25 mouse cellular contexts compared by ENCODE assay signal in genomic region chr5:73381510-73381909, GRCm38 (mm10). TPM values are rescaled to one million over a fixed set of nuclear protein-coding genes. Genes with fewer than 3 reads are reported as not detected.
A peak's percentile ranks its signal among the peaks of the same experiment; 100 is the strongest.
DNase-seq lines count a peak whose midpoint lies in the region; ATAC-seq and TF ChIP-seq lines count a peak whose summit lies in the region.
"Had no signal": no experiment of that assay in that cellular context is flagged by ENCODE, and none has a peak within 500 bp of the region (broad histone marks: within the 10 kb centered on the region; RNA-seq: fewer than 3 reads in every experiment).

No protein-coding gene starts in this region.

- H3K4me1 ChIP-seq in heart, embryonic 13.5 days = 0 out of 2 replicates have a peak, but pooled peaks cover 6% of the 10 kb centered on the region
- H3K4me1 ChIP-seq in liver, embryonic 16.5 days (ENCODE audit: control insufficient read depth, low read depth, low read length) = no peaks in the 10 kb centered on the region; the same call in 1 of the 2 replicates
- no peaks in the 10 kb centered on the region for H3K4me1 ChIP-seq in cortical plate, adult 2 months (ENCODE audit: control insufficient read depth, insufficient read depth, low read length)
- H3K4me1 ChIP-seq: embryonic facial prominence, embryonic 13.5 days; embryonic facial prominence, embryonic 15.5 days; forebrain, embryonic 12.5 days had no signal

- intact Hi-C loops in heart, postnatal 14 days (cut with DNase I) = loop anchor here (5.0 kb wide), 2 partner anchors 124 to 264 kb away; partner anchors contain the start of gene Fryl
- intact Hi-C loops in left cerebral cortex, adult 2 months (cut with DNase I) = loop anchor here (2.0 kb wide), 1 partner anchor 59 kb away; no protein-coding TSS in a partner anchor

- ATAC-seq in heart, embryonic 13.5 days (ENCODE audit: extremely low read depth, insufficient number of reproducible peaks, low FRiP score, low TSS enrichment) = no peak
- ATAC-seq in liver, embryonic 16.5 days (ENCODE audit: low read depth) = peak; percentile 36; the same call in 1 of the 2 replicates
- ATAC-seq: forebrain, embryonic 14.5 days had no signal

- DNase-seq in heart, postnatal 14 days = no peak
- DNase-seq in left cerebral cortex, adult 2 months (ENCODE audit: extremely low spot score in 1 of 2, low spot score in 2 of 2) = no peak
- DNase-seq in left cerebral cortex, adult 8-10 months (ENCODE audit: low spot score in 2 of 2) = no peak
- no peak for DNase-seq in liver
- DNase-seq in cerebellum, adult 11-12 months = no peak
- DNase-seq: adrenal gland, postnatal 10 days; adrenal gland, postnatal 25 days; cerebellum, adult 11 months; cerebellum, adult 2 months; cerebellum, adult 9-10 months; cerebellum, postnatal 25 days; embryo, embryonic 11 days had no signal

- 77% methylated on average over 7 of the region's 7 CpGs for WGBS in heart, embryonic 13.5 days
- 63% methylated on average over 7 of the region's 7 CpGs for WGBS in liver, embryonic 16.5 days (ENCODE audit: insufficient replicate concordance)

- H3K27ac ChIP-seq in heart, embryonic 13.5 days (replicated peaks) = no peak overlapping the region
- peak overlapping the region; percentile 45 for H3K27ac ChIP-seq in left cerebral cortex, adult 2 months
- H3K27ac ChIP-seq in liver, embryonic 16.5 days (ENCODE audit: low read length) = no peak overlapping the region
- H3K27ac ChIP-seq in cortical plate, adult 2 months (ENCODE audit: insufficient read depth, low read length) = no peak overlapping the region
- H3K27ac ChIP-seq: embryonic facial prominence, embryonic 13.5 days; embryonic facial prominence, embryonic 15.5 days; forebrain, embryonic 10.5 days; forebrain, embryonic 12.5 days had no signal

- no peaks in the 10 kb centered on the region for H3K9me3 ChIP-seq in heart, embryonic 13.5 days
- no peaks in the 10 kb centered on the region for H3K9me3 ChIP-seq in liver, embryonic 16.5 days (replicated peaks; ENCODE audit: control insufficient read depth, low read length)
- H3K9me3 ChIP-seq: embryonic facial prominence, embryonic 13.5 days; embryonic facial prominence, embryonic 15.5 days; forebrain, embryonic 10.5 days; forebrain, embryonic 12.5 days had no signal

- no peaks in the 10 kb centered on the region for H3K36me3 ChIP-seq in heart, embryonic 13.5 days
- H3K36me3 ChIP-seq in liver, embryonic 16.5 days (ENCODE audit: control insufficient read depth, insufficient read depth) = no peaks in the 10 kb centered on the region
- H3K36me3 ChIP-seq: embryonic facial prominence, embryonic 13.5 days; embryonic facial prominence, embryonic 15.5 days; forebrain, embryonic 10.5 days; forebrain, embryonic 12.5 days had no signal

- H3K9ac ChIP-seq in heart, embryonic 13.5 days = 0 out of 2 replicates have a peak overlapping the region, but pooled peaks have one; percentile 14
- H3K9ac ChIP-seq in liver, embryonic 16.5 days (ENCODE audit: low read depth, low read length) = no peak overlapping the region
- H3K9ac ChIP-seq: embryonic facial prominence, embryonic 15.5 days; forebrain, embryonic 12.5 days had no signal

- no peak for TF ChIP-seq POLR2A in cortical plate, adult 2 months (IDR thresholded peaks at IDR 0.05; ENCODE audit: extremely low read depth, insufficient read depth, low read length)

- no peak overlapping the region for H3K4me3 ChIP-seq in heart, embryonic 13.5 days
- peak overlapping the region; percentile 9; the same call in 1 of the 2 replicates for H3K4me3 ChIP-seq in left cerebral cortex, adult 2 months
- H3K4me3 ChIP-seq in liver, embryonic 16.5 days (ENCODE audit: low read depth, low read length) = no peak overlapping the region
- peak overlapping the region; percentile 31 for H3K4me3 ChIP-seq in cortical plate, adult 2 months (ENCODE audit: insufficient read depth, low read length)
- H3K4me3 ChIP-seq: embryonic facial prominence, embryonic 13.5 days; embryonic facial prominence, embryonic 15.5 days; erythroblast, embryonic 14.5 days; forebrain, embryonic 10.5 days; forebrain, embryonic 12.5 days had no signal

- no peak overlapping the region for H3K4me2 ChIP-seq in heart, embryonic 13.5 days
- no peak overlapping the region for H3K4me2 ChIP-seq in liver, embryonic 16.5 days (ENCODE audit: low read depth, low read length)
- H3K4me2 ChIP-seq: embryonic facial prominence, embryonic 13.5 days; embryonic facial prominence, embryonic 15.5 days; forebrain, embryonic 12.5 days had no signal

- H3K27me3 ChIP-seq in heart, embryonic 13.5 days (replicated peaks) = peaks cover 14% of the 10 kb centered on the region
- peaks cover 3% of the 10 kb centered on the region; the same call in 1 of the 2 replicates for H3K27me3 ChIP-seq in liver, embryonic 16.5 days (ENCODE audit: control insufficient read depth, insufficient read depth, low read depth, low read length)

- no peak for TF ChIP-seq CTCF in left cerebral cortex, adult 2 months (IDR thresholded peaks at IDR 0.05)
- no peak for TF ChIP-seq CTCF in cortical plate, adult 2 months (IDR thresholded peaks at IDR 0.05; ENCODE audit: extremely low read depth, insufficient read depth, low read length)

RNA-seq across cellular contexts. Expression of gene Cwh43, which starts 24.4 kb away (rescaled TPM):
- not detected in 2 replicates for polyA plus RNA-seq in heart, embryonic 13.5 days (2015; fragmentation: Nextera tagmentation; extraction: Ambion mirVana)
- total RNA-seq in heart, postnatal 14 days (2021) = not detected
- total RNA-seq in left cerebral cortex, adult 2 months (2021) = 1 to 10 TPM; 1.6 to 1.9 TPM
- 1 to 10 TPM; 2.1 to 4.4 (median 2.7) TPM for total RNA-seq in left cerebral cortex, adult 8-10 months (2022)
- not detected in 2 replicates for polyA plus RNA-seq in liver, embryonic 16.5 days (2015; fragmentation: Nextera tagmentation; extraction: Ambion mirVana)
- 2.8 and 3.6 TPM in 2 replicates for polyA plus RNA-seq in cortical plate, adult 2 months (2012; rRNA removed)
- total RNA-seq: adrenal gland, postnatal 10 days; MEL had no signal
- polyA plus RNA-seq: adrenal gland, adult 2 months; C2C12; erythroblast, embryonic 14.5 days; forebrain, embryonic 10.5 days; forebrain, embryonic 14.5 days; forebrain, embryonic 16.5 days had no signal

RNA-seq across cellular contexts. Expression of gene Ociad2, which starts 40.7 kb away (rescaled TPM):
- 17.0 and 19.2 TPM in 2 replicates for polyA plus RNA-seq in heart, embryonic 13.5 days (2015; fragmentation: Nextera tagmentation; extraction: Ambion mirVana)
- 1 to 10 TPM; 6.7 to 8.6 TPM for total RNA-seq in heart, postnatal 14 days (2021)
- 100 to 1,000 TPM; 114 to 137 TPM for total RNA-seq in left cerebral cortex, adult 2 months (2021)
- 100 to 1,000 TPM in 1 of 4 experiments, 10 to 100 TPM in 3; 90.3 to 110 (median 94.2) TPM for total RNA-seq in left cerebral cortex, adult 8-10 months (2022)
- polyA plus RNA-seq in liver, embryonic 16.5 days (2015; fragmentation: Nextera tagmentation; extraction: Ambion mirVana) = 6.2 and 7.4 TPM in 2 replicates
- polyA plus RNA-seq in cortical plate, adult 2 months (2012; rRNA removed) = 53.7 and 60.5 TPM in 2 replicates
- polyA plus RNA-seq: erythroblast, embryonic 14.5 days had no signal

Comparison
In these comparisons a context has a peak if more than half of its experiments do, and no peak if none do; other contexts are left out.
1. H3K4me3 ChIP-seq: peak in left cerebral cortex, adult 2 months (single experiment) and cortical plate, adult 2 months (single experiment); none in heart, embryonic 13.5 days (single experiment) and liver, embryonic 16.5 days (single experiment).
2. RNA of gene Ociad2, which starts 40.7 kb away (total RNA-seq): 114 to 137 TPM in left cerebral cortex, adult 2 months and 90.3 to 110 TPM in left cerebral cortex, adult 8-10 months; 6.7 to 8.6 TPM in heart, postnatal 14 days; every median in the first group is over 4 times any median in the second.